Mouse (Mus musculus) thymus, adult 18-20 months (tissue): ENCODE measurements around the gene Ccdc130.
A peak's percentile ranks its signal among the peaks of the same experiment; 100 is the strongest.

Experiments
- DNase-seq, 2 experiments: peaks; one replicate each; pipeline ENCODE4 v3.0.0; 2022; ENCODE audit warnings: mixed read lengths in 2 of 2

Ccdc130 gene

GRCm38 (mm10) chr8:84269950-84270773 lies at the start of gene Ccdc130:
Gene Ccdc130 (minus strand): TSS chr8:84270380.
- peak; percentile 99 to 100 for DNase-seq

DNA sequence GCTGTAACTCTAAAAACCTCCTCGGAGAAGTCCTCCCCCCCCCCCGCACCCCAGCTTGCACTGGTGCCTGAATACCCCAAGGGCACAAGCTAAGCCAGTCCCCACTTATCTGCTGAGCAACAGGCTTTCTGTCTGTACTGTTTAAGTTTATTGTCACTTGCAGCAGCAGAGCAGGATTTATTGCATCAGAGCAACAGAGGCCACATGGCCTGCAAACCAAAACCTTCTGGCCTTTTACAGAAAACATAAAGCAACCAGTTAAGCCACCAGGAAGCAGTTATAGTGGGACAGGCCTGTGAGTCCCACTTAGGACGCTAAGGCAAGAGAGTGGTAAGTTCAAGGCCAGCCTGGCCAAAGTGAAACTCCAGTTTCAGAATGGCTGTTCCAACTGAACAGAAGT lies 38.2 kb upstream of the Ccdc130 start:
- DNase-seq, result no peak

GRCm38 (mm10) chr8:84303951-84304350 lies 33.8 kb upstream of the Ccdc130 start:
- DNase-seq, result no peak

DNA sequence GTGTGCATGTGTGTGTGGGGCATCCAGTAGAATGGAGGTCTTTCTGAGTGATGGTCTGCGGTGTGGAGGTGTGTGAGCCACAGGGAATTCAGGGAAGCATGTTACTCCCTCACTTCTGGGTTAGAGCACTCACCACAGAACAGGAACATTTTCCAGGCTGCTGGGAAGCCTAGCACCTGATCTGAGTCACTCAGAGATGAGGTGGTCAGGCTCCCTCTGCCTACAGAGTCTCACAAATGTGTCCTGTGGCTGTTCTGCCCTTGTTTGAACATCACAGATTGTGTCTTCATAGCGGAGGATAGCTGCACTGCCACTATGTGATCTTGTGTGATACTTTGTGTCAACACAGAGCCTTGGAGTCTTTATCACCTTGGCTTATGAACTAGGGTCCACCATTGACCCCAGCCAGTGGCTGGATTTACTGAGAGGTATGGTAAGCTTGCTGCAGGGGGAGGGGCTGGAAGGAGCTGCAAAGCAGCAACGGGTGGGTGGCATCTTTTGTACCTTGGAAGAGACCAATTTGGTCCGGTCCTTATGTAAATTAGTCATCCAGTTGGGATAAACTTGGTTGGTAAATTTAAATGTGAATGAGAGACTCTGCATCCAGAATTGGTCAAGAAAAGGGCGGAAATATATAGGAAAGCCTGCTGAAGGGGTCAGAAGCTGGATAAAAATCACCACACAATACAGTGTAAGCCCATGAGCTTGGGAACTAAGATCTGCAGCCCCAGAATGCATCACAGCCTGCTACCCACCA lies 27.0 kb upstream of the Ccdc130 start:
- no peak for DNase-seq

DNA sequence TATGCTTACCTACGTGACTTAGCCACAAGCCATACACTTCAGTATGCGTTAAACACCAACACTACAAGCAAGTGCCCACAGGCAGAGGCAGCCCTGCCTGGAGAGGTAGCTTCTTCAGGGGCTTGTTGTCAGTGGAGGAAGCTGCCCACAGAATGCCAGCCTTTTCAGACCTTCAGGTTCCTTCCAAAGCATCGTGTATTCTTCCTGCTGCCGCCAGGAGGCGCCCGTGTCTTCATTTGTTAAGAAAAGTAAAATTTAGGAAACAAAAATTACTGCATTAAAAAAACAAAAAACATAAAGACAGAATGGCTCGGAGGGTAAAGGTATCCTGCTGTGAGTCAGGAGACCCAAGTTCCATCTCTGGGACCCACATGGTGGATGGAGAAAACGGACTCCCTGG lies 21.5 kb upstream of the Ccdc130 start:
- DNase-seq, result no peak

- DNase-seq, result no peak
These were observed 20.9 kb upstream of the Ccdc130 start for GRCm38 (mm10) chr8:84291086-84291485.

- no peak for DNase-seq
These were observed 18.7 kb upstream of the Ccdc130 start for GRCm38 (mm10) chr8:84288892-84289291.

GRCm38 (mm10) chr8:84285665-84286064 lies 15.5 kb upstream of the Ccdc130 start:
- peak in 1 of 2 experiments; percentile 26 for DNase-seq

DNA sequence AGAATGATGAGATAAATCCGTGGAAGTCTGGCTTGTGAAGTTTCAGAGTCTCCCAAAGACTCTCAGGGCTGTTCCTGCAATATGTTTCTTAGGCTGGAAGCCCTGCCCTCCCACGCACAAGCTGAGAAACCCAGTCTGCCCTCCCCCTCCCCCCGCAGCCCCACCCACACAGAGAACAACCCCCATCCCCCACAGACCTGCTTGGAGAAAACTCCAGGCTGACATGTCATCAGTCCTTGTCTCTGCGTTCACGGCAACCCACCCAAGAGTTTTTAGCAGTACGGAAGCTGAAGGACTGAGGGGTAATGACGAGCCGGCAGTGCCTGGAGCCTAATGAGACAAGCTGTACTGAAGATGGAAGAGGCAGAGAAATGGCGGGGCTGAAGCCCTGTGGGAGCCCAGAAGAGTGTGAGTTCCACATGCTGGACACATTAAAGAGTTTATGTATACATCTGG lies 14.5 kb upstream of the Ccdc130 start:
- no peak for DNase-seq

DNA sequence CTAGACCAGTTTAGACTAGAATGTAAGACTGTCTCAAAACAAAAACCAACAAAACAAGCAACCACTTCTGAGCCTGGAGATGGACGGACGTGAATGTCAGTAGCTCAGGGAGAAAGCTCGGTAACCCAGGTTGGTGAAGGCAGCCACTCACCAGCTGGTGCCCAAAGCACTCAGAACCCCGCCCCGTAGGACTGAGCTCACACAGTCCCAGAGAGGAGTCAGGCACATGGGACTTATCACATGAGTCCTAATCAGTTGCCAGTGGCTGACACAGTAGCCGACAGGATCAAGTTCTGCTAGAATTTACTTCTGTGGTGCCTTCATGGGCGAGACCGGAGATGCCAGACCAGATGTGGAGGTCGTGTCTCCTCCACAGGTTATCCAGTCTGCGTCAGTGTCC lies 10.6 kb upstream of the Ccdc130 start:
- DNase-seq, result no peak

DNA sequence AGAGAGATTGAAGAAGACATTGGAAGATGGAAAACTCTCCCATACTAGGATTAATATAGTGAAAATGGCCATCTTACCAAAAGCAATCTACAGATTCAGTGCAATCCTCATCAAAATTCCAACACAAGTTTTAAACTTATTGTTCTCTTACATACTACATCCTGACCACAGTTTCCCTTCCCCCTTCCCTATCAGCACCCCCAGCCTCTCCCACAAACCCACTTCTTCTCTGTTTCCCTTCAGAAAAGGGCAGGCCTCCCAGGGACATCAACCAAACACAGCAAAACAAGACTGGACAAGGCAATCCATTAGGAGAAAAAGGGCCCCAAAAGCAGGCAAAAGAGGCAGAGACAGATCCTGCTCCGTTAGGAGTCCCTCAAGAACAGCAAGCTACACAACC lies 6.3 kb upstream of the Ccdc130 start:
- no peak for DNase-seq

GRCm38 (mm10) chr8:84273968-84274367 lies 3.8 kb upstream of the Ccdc130 start:
- DNase-seq, result no peak

GRCm38 (mm10) chr8:84272302-84272701 lies 2.1 kb upstream of the Ccdc130 start:
- DNase-seq, result no peak

GRCm38 (mm10) chr8:84261098-84261497 lies 9.1 kb downstream of the Ccdc130 start:
- DNase-seq, result no peak

GRCm38 (mm10) chr8:84256822-84257610 lies 13.2 kb downstream of the Ccdc130 start, which contains the start of gene Mri1:
Gene Mri1 (minus strand): TSS chr8:84257326.
- DNase-seq, result peak; percentile 65 to 71

DNA sequence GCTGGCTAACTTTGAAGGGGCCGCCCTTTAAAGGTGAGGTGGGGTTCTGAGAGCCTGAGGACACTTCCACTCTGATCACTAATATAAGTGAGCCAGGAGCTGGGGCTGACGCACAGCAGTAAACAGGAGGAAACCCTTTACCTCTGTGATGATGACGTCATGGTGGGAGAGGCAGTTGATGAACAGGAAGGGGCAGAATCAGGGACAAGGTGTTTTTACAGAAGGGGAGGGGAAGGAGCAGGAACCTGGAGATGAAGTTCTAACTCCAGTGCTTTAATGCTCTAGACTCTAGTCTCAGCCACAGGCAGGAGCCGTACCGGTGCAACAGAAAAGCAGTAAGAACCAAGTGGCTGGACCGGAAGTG lies 13.7 kb downstream of the Ccdc130 start:
- DNase-seq, result no peak

GRCm38 (mm10) chr8:84255858-84256257 lies 14.3 kb downstream of the Ccdc130 start:
- DNase-seq, result no peak

GRCm38 (mm10) chr8:84249257-84250170 lies 20.7 kb downstream of the Ccdc130 start, which contains the start of gene D8Ertd738e:
Gene D8Ertd738e (minus strand): TSS chr8:84249719.
- DNase-seq, result peak; percentile 74 to 82

DNA sequence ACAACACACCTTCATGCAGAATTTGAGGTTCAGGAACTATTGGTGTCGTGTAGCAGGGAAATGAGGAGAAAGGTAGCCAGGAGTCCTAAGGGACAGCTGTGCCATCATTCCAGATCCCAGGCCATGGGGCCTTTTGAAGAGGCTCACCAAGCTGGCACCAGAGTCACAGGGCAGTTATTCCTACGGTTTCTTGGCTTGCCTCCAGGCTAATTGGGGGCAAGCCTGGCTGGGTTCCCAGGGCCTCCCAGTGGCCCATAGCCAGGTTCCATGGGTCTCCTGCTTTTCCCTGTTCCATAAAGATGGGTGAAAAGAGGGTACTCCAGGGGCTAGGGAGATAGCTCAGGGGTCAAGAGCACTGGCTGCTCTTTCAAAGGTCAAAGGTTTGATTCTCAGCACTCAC lies 28.4 kb downstream of the Ccdc130 start:
- DNase-seq, result no peak

DNA sequence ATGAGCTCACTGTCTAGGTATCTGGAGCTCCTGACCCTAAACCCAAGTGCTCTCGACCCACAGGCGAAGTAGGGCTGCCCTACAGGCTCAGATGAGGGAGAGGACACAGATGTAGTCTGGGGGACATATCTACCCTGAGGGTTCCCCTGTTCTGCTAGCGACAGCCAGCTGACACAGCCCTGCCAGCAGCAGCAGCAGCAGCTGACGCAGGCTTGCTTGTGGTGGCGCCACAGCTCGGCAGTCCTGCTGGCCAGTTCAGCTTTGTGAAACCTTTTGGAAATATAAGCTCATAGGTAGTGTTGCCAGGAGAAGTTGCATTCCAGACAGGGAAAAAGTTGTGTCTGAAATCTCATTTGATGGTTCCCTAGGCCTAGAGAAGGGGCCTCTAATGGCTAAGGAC lies 29.0 kb downstream of the Ccdc130 start:
- no peak for DNase-seq

- peak in 1 of 2 experiments; percentile 31 for DNase-seq
These were observed 32.5 kb downstream of the Ccdc130 start for GRCm38 (mm10) chr8:84237542-84238229.
